Mouse (Mus musculus): ENCODE results near the gene Zfp512.

- TF ChIP-seq CTCF (IDR thresholded peaks at IDR 0.05; ENCODE audit: low read depth, low read length) (no peak), TAL1 (conservative IDR thresholded peaks at IDR 0.05; ENCODE audit: low read depth, low read length) (no peak), POLR2AphosphoS5 (IDR thresholded peaks at IDR 0.05; ENCODE audit: insufficient replicate concordance, low read depth, low read length) (no peak), GATA1 (IDR thresholded peaks at IDR 0.05; ENCODE audit: borderline replicate concordance, low read length) (no peak)
Measured at GRCm38 (mm10) chr5:31485440-31485839, 33.2 kb downstream of the Zfp512 start, which contains the start of gene 4930548H24Rik.

Data from G1E (cell line).